Mouse (Mus musculus) spleen, adult 2 months (tissue): ENCODE measurements around the gene Pard3.

Source experiments
- CTCF ChIP-seq: fragments of 200-500 bp; IDR thresholded peaks from 2 replicates; pipeline ENCODE4 v1.5.1; 2011; ENCODE audit warnings: mild to moderate bottlenecking, inconsistent platforms; ENCODE audit not compliant: insufficient read depth, insufficient read length, insufficient replicate concordance; ENCODE audit errors: extremely low read depth
- POLR2A ChIP-seq: fragments of 200-500 bp; IDR thresholded peaks from 2 replicates; pipeline ENCODE4 v1.6.1; 2011; ENCODE audit warnings: low read depth, low read length, inconsistent platforms

DNA sequence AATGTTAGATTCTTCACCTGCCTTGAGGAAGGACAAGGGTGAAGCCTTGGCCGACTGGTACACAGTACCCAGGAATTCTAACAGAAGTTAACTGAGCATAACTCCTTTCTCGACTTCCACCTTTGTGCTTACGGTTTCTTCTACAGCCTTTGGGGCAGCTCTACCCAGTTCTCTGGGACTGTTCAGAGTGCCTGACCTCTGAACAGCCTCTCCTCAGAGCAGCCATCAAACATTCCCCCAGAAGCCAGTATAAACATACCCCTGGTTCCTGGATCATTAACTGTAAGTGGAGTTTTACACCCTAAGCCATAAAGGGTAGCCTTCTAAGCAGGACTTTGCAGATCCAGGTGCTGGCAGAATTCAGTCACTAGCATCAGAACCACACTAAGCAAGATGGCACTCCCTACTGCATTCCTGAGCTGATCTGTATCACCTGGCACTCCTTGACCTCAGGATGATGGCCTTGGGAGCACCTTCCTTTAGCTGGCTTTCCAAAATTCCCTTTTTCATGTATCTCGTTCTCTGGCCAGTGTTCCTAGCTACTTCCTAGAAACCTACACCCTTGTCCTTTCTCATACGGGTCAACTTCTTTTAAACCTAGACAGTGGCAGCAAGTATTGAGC is 374.0 kb downstream of the Pard3 start:
- no peak for TF ChIP-seq CTCF
- TF ChIP-seq POLR2A = no peak
